Mouse (Mus musculus) testis, postnatal 14 days (tissue): Measurements from ENCODE around the gene H2al2a.
"Not testable (repeated sequence)": the region's sequence is repeated elsewhere in the genome, so short reads cannot be mapped to it uniquely, and the experiment has no call there.

Experiments used
- DNase-seq: peaks from one replicate; pipeline ENCODE4 v3.0.0; 2021; ENCODE audit warnings: low spot score

H2al2a gene

DNA sequence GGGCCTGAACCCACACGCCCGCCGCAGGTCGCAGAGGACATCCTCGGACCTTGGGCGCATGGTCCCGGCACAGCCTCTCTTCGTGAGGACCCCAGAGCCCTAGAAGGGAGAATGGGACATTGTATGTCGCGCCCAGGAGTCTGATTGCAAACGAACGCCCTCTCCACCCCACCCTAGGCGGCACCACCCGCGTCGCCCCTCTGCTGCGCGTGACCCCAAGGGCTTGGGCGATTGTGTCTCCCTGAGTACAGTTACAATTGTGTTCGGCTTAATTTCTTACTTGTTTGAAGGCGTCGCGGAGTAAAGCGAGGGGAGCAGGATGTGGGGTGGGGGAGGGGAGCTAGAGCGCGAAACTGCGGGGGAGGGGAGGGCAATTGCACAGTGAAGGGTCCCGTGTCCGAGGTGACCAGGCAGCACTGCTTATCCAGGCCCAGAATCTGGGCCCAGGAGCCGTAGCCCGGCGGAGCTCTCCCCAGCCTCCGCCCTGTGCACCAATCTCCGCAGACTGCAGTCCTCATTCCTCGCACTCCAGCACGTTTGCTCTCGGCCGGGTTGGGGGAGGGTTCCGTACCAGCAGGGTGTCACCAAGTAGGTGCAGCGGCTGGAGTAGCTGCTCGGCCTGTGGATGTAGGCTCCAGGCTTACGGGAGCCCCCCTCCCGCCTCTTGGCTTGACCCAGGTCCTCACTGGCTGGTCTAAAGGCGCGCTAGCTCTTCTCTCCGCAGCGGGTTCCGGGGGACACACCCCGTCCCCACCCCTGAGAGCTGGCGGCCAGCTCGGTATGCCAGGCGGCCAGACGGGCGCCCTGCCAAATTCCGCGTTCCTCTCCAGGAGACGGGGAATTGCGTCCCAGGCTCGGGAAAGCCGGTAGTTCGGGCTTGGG is 31.6 kb upstream of the H2al2a start:
- DNase-seq: peak; percentile 68

GRCm38 (mm10) chr2:18027448-18028139 is 30.8 kb upstream of the H2al2a start:
- DNase-seq: peak; percentile 91

GRCm38 (mm10) chr2:18026116-18026947 is 29.6 kb upstream of the H2al2a start:
- DNase-seq: peak; percentile 42

GRCm38 (mm10) chr2:18025781-18026115 is 29.0 kb upstream of the H2al2a start:
- DNase-seq: no peak

DNA sequence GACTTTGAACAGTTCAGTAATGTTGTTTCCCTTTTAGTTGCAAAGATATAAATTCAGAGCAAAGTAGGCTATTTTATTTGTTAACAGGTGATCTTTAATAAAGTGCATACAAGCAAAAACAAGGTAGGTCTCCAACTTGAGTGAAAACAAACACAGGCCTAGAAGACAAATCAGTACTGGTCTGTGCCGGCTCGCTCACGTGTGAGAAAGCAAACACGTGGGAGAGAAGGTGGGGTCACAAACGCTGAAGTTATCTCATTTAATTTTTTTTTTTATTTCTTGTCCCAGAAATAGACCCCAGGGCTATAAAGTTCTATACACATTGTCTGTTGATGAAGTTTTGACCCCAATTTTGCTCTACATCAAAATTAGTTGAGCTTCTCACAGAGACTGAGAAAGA is 28.4 kb upstream of the H2al2a start:
- DNase-seq: no peak

DNA sequence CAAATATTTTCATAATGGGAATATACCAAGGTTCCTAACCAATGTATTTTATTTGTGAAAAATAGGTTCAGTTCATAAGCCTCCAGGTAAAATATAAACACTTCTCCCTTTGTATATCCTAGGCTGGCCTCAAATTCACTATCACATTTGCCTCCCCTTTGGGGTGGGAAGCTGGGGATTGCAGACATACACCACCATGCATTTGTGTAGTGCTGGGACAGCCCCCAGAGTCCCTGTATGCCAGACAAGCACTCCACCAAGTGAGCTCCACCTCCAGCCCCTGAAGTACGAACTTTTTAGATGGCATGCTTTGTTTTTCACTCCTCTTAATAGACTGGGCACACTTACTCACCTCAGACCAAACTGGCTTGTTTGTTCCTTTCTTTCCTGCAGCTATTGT is 26.1 kb upstream of the H2al2a start:
- no peak for DNase-seq

- no peak for DNase-seq
These were observed 22.4 kb upstream of the H2al2a start for GRCm38 (mm10) chr2:18019122-18019521.

DNA sequence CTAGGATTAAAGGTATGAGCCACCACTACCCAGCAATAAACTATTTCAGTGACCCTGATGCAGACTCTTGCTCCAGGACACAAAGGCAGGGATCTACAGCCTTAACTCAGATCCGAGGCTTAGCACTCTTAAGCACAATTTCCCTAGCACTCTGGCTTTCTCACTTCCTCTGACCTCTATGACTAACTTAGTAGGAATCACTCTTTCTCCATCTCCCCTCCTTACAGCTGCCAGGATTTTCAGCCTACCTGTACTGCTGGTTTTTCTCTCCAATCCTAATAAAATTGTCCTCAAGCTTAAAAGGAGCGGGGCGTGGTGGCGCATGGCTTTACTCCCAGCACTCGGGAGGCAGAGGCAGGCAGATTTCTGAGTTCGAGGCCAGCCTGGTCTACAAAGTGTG is 20.6 kb upstream of the H2al2a start:
- no peak for DNase-seq

DNA sequence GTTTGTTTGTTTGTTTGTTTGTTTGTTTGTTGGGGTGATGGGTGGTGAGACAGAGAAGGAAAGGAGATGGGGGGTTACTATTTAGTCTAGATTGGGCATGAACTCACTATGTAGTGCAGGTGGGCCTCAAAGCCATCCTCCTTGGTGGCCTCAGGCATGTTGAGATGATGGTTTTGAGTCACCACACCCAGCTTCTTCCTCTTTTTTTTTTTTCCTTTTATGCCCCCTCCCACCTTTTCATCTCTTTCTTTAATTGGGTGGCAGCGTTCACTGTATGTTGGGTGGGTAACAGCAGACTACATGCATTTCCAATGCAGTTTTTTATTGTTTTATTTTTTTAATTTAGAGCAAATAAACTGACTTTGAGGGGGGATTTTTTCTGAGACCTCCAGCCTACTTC is 19.9 kb upstream of the H2al2a start:
- DNase-seq: no peak

GRCm38 (mm10) chr2:18015581-18015980 is 18.8 kb upstream of the H2al2a start:
- DNase-seq: no peak

DNA sequence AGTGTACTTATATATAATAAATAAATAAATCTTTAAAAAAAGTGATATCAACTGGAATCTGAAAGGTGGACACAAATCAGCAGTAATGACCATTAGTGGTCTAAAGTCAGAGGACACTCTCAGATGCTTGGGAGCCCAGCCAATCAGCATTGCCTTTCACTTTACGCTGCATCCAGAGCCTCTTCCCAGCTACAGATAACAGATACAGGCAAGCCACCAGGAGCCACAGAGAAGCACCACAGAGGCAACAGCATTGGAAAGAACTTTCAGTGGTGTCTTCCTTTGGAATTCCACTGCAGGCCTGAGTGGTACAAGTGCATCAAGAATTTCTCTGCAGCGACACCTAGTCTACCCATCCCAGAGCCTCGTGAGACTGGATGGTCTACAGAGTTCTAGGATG is 16.1 kb upstream of the H2al2a start:
- no peak for DNase-seq

- DNase-seq: no peak
These were observed 14.5 kb upstream of the H2al2a start for GRCm38 (mm10) chr2:18011226-18011625.

DNA sequence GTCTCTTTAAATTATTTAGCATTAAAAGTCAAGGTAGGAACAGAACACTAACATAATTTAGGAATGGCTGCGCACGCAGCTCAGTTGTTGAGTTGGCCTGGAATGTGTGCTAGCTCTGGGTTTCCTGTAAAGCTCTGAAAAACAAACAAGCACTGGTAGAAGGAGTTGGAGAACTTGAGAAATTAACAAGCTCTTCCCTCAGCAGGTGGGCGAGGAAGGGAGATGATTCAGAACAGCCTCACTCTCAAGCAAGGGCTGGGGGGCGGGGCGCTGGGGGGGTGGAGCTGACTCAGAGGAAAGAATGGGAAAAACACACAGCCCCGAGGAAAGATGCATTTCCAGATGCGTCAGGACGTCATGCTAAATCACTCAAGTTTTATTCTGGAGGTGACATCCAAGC is 8.4 kb upstream of the H2al2a start:
- no peak for DNase-seq

DNA sequence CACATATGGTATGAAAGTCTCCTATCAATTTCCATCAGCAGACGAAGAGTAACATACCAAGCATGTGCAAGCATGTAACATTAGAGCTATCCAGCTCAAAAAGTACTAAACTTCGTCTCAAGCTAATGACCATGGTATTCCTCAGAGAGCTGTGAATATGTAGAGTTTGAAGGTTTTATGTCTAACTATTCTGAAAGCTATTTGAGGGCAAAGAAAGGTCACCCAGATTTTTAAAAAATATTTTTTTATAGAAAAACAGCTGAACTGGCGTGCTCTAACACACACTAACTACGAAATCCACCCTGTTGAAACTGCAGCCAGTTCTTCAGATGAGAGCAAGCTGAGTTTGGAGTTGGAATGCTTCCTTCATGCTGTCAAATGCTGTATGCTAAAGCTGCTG is 7.5 kb upstream of the H2al2a start:
- DNase-seq: no peak

DNA sequence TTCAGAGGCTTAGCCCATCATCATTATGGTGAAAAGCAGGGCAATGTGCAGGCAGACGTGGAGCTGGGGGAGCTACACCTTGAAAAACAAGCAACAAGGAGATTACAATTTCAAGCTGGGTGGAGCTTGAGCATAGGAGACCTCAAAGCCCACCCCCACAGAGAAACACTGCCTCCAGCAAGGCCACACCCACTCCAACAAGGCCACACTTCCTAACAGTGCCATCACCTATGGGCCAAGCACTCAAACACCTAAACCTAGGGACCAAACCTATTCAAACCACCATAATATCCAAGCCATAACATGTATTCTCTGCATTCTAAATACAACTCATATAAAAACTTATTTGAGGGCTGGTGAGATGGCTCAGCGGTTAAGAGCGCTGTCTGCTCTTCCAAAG is 5.5 kb upstream of the H2al2a start:
- DNase-seq: no peak

DNA sequence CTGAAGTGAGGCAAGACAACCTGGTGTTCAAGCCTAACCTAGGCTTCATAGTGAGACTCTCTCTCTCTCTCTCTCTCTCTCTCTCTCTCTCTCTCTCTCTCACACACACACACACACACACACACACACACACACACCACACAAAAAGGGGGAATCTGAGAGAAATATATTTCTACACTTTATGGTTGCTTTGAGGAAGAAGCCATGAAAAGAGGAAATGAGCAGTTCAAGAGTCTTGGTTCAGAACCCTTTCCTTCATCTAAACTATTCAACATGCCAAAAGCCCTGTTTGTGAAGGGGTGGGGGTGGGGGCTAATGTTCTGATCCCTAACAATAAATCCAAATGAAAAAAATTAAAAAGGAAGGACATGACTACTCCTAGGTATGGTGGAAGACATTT is 7.2 kb downstream of the H2al2a start:
- DNase-seq: no peak

- no peak for DNase-seq
These were observed 7.6 kb downstream of the H2al2a start for GRCm38 (mm10) chr2:17989115-17989514.

DNA sequence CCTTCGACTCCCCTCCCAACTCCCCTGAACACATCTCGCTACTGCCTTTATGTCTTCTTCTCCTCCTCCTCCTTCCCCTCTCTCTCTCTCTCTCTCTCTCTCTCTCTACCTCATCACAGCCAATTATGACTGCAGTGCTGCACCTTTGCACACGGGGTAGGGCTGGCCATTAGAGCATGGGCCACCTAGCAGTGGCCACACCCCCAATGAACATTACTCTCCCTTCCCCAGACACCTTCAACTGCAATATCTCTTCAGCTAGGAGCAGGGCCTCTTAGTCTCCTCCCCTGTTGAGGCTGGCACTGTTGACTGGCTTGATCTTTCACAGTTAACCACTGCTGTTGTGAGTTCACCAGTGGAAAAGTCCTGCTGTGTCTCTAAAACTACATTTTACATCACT is 10.1 kb downstream of the H2al2a start:
- no peak for DNase-seq

- no peak for DNase-seq
These were observed 12.0 kb downstream of the H2al2a start for GRCm38 (mm10) chr2:17984774-17985173.

GRCm38 (mm10) chr2:17982747-17983146 is 14.0 kb downstream of the H2al2a start:
- DNase-seq: no peak

- DNase-seq: no peak
These were observed 18.1 kb downstream of the H2al2a start for GRCm38 (mm10) chr2:17978706-17979105.

GRCm38 (mm10) chr2:17978251-17978650 is 18.5 kb downstream of the H2al2a start:
- not testable (repeated sequence) for DNase-seq

- not testable (repeated sequence) for DNase-seq
These were observed 19.1 kb downstream of the H2al2a start for GRCm38 (mm10) chr2:17977645-17978044.
